Mouse (Mus musculus) midbrain, embryonic 14.5 days (tissue): ENCODE data around the gene Gm30191. TPM values are rescaled to one million over a fixed set of nuclear protein-coding genes. Genes with fewer than 3 reads are reported as not detected.

Experiments
- ATAC-seq: fragments of 200-750 bp; cut with Nextera tagmentation; 2 replicates; pipeline ENCODE4 v1.8.0; 2017; ENCODE audit warnings: moderate number of reproducible peaks, moderate library complexity; ENCODE audit not compliant: low FRiP score, low TSS enrichment
- DNase-seq: peaks from one replicate; pipeline ENCODE4 v3.0.0-alpha.2; 2015
- H3K27ac ChIP-seq: fragments of 300-500 bp; sonication (generic); replicated peaks from 2 replicates; pipeline ENCODE4 v1.5.1; 2014; ENCODE audit warnings: mild to moderate bottlenecking, low read depth, low read length, moderate library complexity
- H3K27me3 ChIP-seq: fragments of 300-500 bp; sonication (generic); 2 replicates; pipeline ENCODE4 v1.6.1; 2014; ENCODE audit warnings: low read length, control low read depth, mixed read lengths; ENCODE audit not compliant: control insufficient read depth, insufficient read depth
- H3K36me3 ChIP-seq: fragments of 300-500 bp; sonication (generic); 2 replicates; pipeline ENCODE4 v1.6.1; 2014; ENCODE audit warnings: low read length, control low read depth; ENCODE audit not compliant: control insufficient read depth, insufficient read depth
- H3K4me1 ChIP-seq: fragments of 300-500 bp; sonication (generic); 2 replicates; pipeline ENCODE4 v1.6.1; 2014; ENCODE audit warnings: mild to moderate bottlenecking, antibody characterized with exemption, low read length, control low read depth; ENCODE audit not compliant: control insufficient read depth, insufficient read depth
- H3K4me2 ChIP-seq: fragments of 300-500 bp; sonication (generic); 2 replicates; pipeline ENCODE4 v1.6.1; 2014; ENCODE audit warnings: mild to moderate bottlenecking, low read length, moderate library complexity
- H3K4me3 ChIP-seq: fragments of 300-500 bp; sonication (generic); replicated peaks from 2 replicates; pipeline ENCODE4 v1.5.1; 2014; ENCODE audit warnings: low read depth, low read length
- H3K9ac ChIP-seq: fragments of 300-500 bp; sonication (generic); replicated peaks from 2 replicates; pipeline ENCODE4 v1.6.1; 2014; ENCODE audit warnings: mild to moderate bottlenecking, low read length, moderate library complexity
- H3K9me3 ChIP-seq: fragments of 300-500 bp; sonication (generic); 2 replicates; pipeline ENCODE4 v1.6.1; 2016; ENCODE audit warnings: low read length, control low read depth, mixed read lengths; ENCODE audit not compliant: control insufficient read depth
- WGBS: fragments of 180-500 bp; shearing (Covaris S2); extraction: QIAGEN DNeasy Blood & Tissue Kit; methylation state at CpG from one replicate; pipeline ENCODE4 v1.1.7; 2014; 5-methylcytosine and 5-hydroxymethylcytosine counted together
- polyA plus RNA-seq: library from polyadenylated mRNA; unstranded; fragments of >200 nt; fragmentation: Nextera tagmentation; extraction: Ambion mirVana; gene quantifications from 2 replicates; pipeline ENCODE4 v1.2.1, GENCODE M21; 2014

Gm30191 gene
- polyA plus RNA-seq, 1 experiment from 2014 or later, result not detected

DNA sequence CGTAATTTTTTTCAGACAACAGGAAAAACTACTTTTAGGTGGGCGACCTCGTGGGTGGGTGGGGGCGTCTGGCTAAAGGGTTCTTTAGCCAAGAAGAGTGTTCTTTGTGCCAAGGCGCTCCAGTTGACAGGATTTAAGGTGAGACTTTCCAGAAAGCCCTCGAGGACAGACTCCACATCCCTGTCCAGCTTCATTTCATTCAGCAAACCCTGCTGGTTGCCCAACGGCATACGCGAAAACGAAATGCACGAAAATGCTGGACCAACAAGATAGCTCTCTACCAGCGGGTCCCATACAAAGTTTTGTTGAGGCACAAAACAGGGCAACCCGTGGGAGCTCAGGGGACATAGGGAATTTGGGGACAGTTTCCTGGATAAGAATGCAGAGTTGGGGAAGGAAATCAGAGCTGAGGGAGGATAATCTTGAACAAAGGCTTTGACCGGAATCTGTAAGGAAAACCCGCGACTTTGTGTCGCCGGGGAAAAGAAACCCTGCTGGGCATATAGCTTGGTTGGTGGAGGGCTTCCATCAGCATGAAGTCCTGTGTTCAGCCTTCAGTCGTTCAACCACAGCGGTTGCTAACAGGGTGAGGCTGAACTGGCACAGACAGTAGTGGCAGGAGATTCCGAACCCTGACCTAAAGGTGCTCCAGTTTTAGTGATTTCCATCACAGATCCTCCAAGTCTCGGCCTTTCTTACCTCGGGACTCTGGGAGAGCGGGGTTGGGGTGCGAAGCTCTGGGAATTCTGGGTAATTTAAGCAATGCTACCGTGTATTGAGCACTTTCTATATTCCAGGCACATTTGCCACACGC lies 3.6 kb downstream of the Gm30191 start:
- WGBS, result 3% methylated on average over 27 of the region's 27 CpGs
- H3K27me3 ChIP-seq, result peaks cover 63% of the 10 kb centered on the region
- H3K4me2 ChIP-seq, result peak overlapping the region; percentile 81
- DNase-seq, result peak; percentile 30
- peak overlapping the region; percentile 55 for H3K4me3 ChIP-seq
- no peaks in the 10 kb centered on the region for H3K9me3 ChIP-seq
- H3K36me3 ChIP-seq, result no peaks in the 10 kb centered on the region
- peaks cover 37% of the 10 kb centered on the region for H3K4me1 ChIP-seq
- no peak for ATAC-seq
- 0 out of 2 replicates have a peak overlapping the region, but pooled peaks have one; percentile 32 for H3K27ac ChIP-seq
- peak overlapping the region; percentile 63; the same call in 1 of the 2 replicates for H3K9ac ChIP-seq

DNA sequence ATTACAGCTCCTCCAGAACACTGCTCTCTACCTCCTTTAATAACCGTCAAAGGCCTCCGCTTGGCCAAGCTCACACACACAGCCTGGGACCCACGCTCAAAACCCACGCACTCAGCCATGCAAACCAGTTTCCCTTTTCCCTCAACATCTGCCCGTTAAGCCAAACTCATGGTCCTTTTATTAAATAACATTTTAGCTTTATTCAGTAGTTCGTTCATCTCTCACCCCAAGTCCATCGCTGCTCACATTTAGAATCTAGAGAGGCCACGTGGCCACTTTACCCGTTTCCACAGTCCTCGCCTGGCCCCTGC lies 4.2 kb downstream of the Gm30191 start:
- no peak for DNase-seq

DNA sequence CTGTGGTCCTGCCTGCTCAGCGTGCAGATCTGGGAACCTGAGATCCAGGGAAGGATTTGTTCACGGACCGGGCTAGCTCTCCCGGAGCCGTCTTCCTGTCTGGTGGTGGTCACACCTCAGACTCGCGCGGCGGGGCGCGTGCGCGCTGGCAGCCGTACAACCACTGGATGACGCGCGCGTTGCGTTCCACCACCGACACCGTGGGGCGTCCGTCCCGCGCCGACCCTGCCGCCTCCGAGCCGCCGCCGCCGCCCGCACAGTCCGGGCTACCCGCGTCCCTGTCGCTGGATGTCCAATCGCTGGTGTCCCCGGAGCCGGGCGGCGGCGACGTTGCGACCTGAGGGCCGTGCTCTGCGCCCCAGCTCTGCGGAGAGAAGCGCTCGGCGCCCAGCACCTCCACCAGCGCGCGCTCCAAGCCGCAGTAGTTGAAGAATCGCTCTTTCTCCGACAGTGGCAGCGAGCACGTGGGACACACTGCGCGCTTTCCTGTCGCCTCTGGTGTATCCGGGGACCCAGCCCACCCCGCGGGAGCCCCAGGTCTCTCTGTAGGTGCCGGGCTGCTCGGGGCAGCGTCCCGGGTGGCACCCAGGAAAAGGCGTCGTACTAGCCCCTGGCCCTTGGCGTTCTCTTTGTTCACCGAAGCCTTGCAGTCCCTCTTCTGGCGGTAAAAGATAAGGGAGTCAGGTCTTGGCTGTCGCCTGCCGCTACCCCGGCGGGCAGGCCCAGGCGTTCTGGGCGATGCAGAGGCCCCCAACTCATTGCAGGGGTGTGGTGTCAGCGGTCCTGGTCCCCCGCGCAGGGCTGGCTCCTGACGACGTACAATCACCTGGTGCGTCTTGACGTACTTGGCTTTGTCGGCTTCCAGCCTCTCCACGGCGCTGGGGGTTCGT lies 4.8 kb downstream of the Gm30191 start:
- no peaks in the 10 kb centered on the region for H3K36me3 ChIP-seq
- H3K4me3 ChIP-seq, result peak overlapping the region; percentile 55
- peak; percentile 88 for DNase-seq
- peak overlapping the region; percentile 63 for H3K9ac ChIP-seq
- H3K4me1 ChIP-seq, result peaks cover 35% of the 10 kb centered on the region
- peaks cover 67% of the 10 kb centered on the region for H3K27me3 ChIP-seq
- WGBS, result under 1% methylated on average over 91 of the region's 91 CpGs
- peak overlapping the region; percentile 81 for H3K4me2 ChIP-seq
- ATAC-seq, result peak; percentile 63
- H3K27ac ChIP-seq, result peak overlapping the region; percentile 70
- H3K9me3 ChIP-seq, result no peaks in the 10 kb centered on the region

More for the DNA sequence above, 4.2 kb downstream of the Gm30191 start:
- ATAC-seq, result no peak
- Histone ChIP-seq H3K9me3 (no peaks in the 10 kb centered on the region), H3K4me3 (peak overlapping the region; percentile 55), H3K9ac (peak overlapping the region; percentile 63), H3K36me3 (no peaks in the 10 kb centered on the region), H3K27me3 (peaks cover 67% of the 10 kb centered on the region), H3K27ac (0 out of 2 replicates have a peak overlapping the region, but pooled peaks have one; percentile 32), H3K4me2 (peak overlapping the region; percentile 81), H3K4me1 (peaks cover 35% of the 10 kb centered on the region)
- 8% methylated on average over 10 of the region's 10 CpGs for WGBS

DNA sequence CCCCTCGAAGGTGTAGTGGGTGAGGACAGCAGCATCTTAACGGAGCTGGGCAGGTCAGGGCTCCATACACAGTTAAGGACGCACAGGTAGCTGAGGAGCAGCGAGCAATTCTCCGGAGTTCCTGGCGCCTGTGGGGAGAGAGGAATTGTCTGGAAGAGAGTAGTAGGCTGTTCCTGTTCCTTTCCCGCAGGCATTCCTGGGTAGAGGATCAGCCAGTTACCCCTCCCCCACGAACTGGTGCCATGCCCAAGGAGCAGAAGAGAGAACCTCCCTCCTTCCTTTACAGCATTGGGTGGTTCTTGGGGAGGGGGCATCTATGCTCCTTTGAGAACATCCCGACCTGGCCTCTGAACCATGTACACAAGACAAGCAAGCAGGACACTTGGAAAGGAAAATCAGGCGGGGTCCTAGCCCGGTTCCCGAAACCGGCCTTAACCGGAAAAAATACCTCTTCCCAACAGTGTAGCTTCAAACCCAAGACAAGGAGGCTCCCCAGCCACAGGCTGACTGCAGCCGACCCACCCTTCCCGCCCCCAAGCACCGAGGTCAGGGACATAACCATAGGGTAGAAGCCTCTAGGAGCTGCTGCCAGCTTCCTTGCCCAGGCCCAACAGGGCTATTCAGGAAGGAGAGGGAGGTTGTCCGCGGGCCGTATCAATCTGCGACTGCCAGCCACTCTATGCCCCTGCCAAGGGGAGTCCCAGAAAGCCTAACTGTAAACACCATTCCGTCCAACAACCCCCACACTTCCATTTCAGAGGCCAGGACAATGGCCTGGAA lies 5.6 kb downstream of the Gm30191 start:
- Histone ChIP-seq H3K4me2 (peak overlapping the region; percentile 81), H3K27me3 (peaks cover 67% of the 10 kb centered on the region), H3K9me3 (no peaks in the 10 kb centered on the region), H3K27ac (peak overlapping the region; percentile 70), H3K36me3 (no peaks in the 10 kb centered on the region), H3K4me1 (peaks cover 38% of the 10 kb centered on the region), H3K9ac (peak overlapping the region; percentile 63), H3K4me3 (peak overlapping the region; percentile 55)
- 6% methylated on average over 21 of the region's 22 CpGs for WGBS
- DNase-seq (peak; percentile 50), ATAC-seq (no peak)

DNA sequence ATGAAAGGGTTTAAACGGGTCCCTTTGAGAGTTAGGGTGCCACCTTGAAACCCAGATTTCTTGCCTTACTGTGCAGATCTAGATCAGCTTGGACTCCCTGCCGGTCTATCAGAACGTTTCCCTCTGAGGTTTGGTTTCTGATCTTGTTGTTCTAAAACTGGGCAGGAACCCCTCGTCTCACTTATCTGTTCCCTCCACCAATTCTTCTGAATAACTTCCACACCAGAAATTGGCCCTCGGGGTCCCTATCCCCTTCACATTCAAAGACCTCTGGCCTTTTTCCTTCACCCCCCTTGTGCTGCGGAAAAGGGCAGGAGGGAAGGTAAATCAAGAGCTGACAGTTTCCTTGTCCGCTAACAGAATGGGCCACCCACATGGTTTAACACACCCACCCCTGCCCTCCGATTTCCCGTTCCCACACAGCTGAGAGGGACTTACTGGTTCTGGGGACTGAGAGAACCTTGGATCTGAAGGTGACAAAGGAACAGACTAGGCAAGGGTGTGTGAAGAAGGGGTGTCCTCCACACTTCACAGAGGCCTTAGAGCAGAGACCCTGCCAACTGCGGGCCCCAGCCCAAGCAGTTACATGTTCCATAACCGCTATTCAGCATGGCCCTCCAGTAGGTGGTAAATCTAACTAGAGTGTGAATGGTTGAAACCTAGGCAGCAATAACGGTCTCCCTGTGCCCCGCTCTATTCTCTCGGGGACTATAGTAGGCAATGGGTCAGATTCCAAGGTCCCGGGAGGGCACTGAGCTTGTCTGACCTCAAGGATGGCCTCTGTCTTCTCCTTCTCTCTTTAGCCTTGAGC lies 6.4 kb downstream of the Gm30191 start:
- Histone ChIP-seq H3K27ac (no peak overlapping the region), H3K27me3 (peaks cover 59% of the 10 kb centered on the region), H3K36me3 (no peaks in the 10 kb centered on the region), H3K9ac (no peak overlapping the region), H3K4me1 (peaks cover 38% of the 10 kb centered on the region), H3K4me3 (no peak overlapping the region), H3K4me2 (peak overlapping the region; percentile 81), H3K9me3 (no peaks in the 10 kb centered on the region)
- WGBS, result 7% methylated on average over 15 of the region's 15 CpGs
- ATAC-seq (no peak), DNase-seq (no peak)

DNA sequence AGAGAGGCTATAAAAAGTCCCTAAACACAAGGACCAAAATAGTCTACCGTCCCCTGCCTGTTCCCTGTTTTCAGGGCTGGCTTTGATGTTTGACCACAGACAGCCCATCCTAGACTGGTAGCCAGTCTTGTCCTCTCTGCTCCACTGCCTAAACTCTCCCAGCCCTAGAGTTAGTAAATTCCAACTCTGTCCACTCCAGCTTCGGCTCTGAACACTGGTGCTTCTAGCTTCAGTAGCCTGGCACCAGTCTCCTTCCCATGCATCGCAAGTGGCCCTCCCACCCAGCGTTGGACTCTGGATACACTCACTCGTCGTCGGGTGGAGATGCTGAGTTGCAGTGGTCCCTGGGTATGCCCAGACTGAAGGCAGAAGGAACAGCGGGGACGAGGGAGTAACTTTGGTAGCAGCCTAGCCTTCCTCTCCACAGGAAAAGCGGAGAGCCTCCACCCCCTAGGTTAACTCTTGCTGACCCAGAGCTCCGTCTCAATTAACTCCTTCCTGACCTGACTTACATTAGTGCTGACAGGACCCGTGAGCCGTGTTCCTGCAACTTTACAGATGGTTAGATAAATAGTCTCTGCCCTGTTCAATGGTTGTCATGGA lies 7.1 kb downstream of the Gm30191 start, which contains the start of gene Grrp1:
TSS of gene Grrp1 (minus strand) at position 385 of the 603 bp plus-strand sequence.
- no peaks in the 10 kb centered on the region for H3K36me3 ChIP-seq
- H3K27ac ChIP-seq, result no peak within 1 kb of the TSS
- no peak within 1 kb of the TSS for H3K9ac ChIP-seq
- peak within 1 kb of the TSS; percentile 12; the same call in 1 of the 2 replicates for H3K4me3 ChIP-seq
- H3K4me1 ChIP-seq, result peaks cover 38% of the 10 kb centered on the region
- H3K9me3 ChIP-seq, result no peaks in the 10 kb centered on the region
- DNase-seq, result peak; percentile 26
- WGBS, result 1% methylated on average over 13 of the region's 13 CpGs
- H3K4me2 ChIP-seq, result peak within 1 kb of the TSS; percentile 81
- no peak for ATAC-seq
- H3K27me3 ChIP-seq, result peaks cover 52% of the 10 kb centered on the region

DNA sequence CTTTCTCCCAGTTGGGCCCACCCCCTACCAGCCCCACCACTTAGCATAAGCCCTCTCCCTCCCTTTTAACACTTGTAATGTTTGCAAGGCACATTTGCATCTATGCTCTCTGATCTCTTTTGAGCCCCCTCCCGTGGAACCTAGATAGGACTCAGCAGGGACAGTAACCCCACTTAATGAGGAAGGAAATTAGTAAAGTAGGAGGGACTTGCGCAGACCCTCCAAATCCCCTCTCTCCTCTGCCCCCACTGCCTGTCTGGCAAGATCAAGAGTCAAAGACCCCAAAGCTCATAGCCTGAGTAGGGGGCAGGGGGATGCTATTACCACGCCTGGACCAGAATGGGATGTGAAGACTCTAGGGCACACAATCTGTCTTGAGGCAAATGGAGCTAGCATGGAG lies 8.1 kb downstream of the Gm30191 start:
- H3K4me2 ChIP-seq, result no peak overlapping the region
- H3K27me3 ChIP-seq, result peaks cover 51% of the 10 kb centered on the region
- DNase-seq (no peak), ATAC-seq (no peak)
- no peaks in the 10 kb centered on the region for H3K9me3 ChIP-seq
- peaks cover 38% of the 10 kb centered on the region for H3K4me1 ChIP-seq
- no peak overlapping the region for H3K27ac ChIP-seq
- 12% methylated on average over 3 of the region's 3 CpGs for WGBS
- no peaks in the 10 kb centered on the region for H3K36me3 ChIP-seq
- no peak overlapping the region for H3K9ac ChIP-seq
- no peak overlapping the region for H3K4me3 ChIP-seq
